Mouse (Mus musculus) testis, adult 2 months (tissue): ENCODE data around the gene Sik2. TPM values are rescaled to one million over a fixed set of nuclear protein-coding genes. Genes with fewer than 3 reads are reported as not detected.

ENCODE experiments used
- H3K27ac ChIP-seq: fragments of 200-500 bp; 2 replicates; pipeline ENCODE4 v1.5.1; 2012; ENCODE audit warnings: low read depth, low read length; ENCODE audit not compliant: control insufficient read depth, insufficient read depth
- H3K27me3 ChIP-seq: fragments of 200-500 bp; 2 replicates; pipeline ENCODE4 v1.6.1; 2012; ENCODE audit warnings: mild to moderate bottlenecking, low read length, moderate library complexity; ENCODE audit not compliant: control insufficient read depth, insufficient read depth
- H3K36me3 ChIP-seq: fragments of 200-500 bp; 2 replicates; pipeline ENCODE4 v1.6.1; 2012; ENCODE audit warnings: mild to moderate bottlenecking, low read length; ENCODE audit not compliant: control insufficient read depth, insufficient read depth
- H3K4me1 ChIP-seq: fragments of 200-500 bp; 2 replicates; pipeline ENCODE4 v1.6.1; 2012; ENCODE audit warnings: low read length; ENCODE audit not compliant: control insufficient read depth, insufficient read depth
- H3K4me3 ChIP-seq: fragments of 200-500 bp; 2 replicates; pipeline ENCODE4 v1.5.1; 2012; ENCODE audit warnings: low read depth, mild to moderate bottlenecking, low read length, moderate library complexity, mixed read lengths; ENCODE audit not compliant: control insufficient read depth
- CTCF ChIP-seq: fragments of 200-500 bp; IDR thresholded peaks from 2 replicates; pipeline ENCODE4 v1.5.1; 2012; ENCODE audit warnings: low read depth, mild to moderate bottlenecking, inconsistent platforms, low read length, moderate library complexity; ENCODE audit not compliant: control insufficient read depth, insufficient read depth, insufficient replicate concordance
- POLR2A ChIP-seq: fragments of 200-500 bp; IDR thresholded peaks from 2 replicates; pipeline ENCODE4 v1.6.1; 2012; ENCODE audit warnings: low read depth, mild to moderate bottlenecking, inconsistent platforms, low read length, moderate library complexity; ENCODE audit not compliant: control insufficient read depth
- polyA plus RNA-seq: library from polyadenylated mRNA; depleted of rRNA; stranded (reverse); fragments of >200 nt; gene quantifications from 2 replicates; pipeline ENCODE4 v1.2.3, GENCODE M21; 2012

The Sik2 gene
- polyA plus RNA-seq, 1 experiment: 25.7 TPM

GRCm38 (mm10) chr9:51032291-51032690 is 23.4 kb upstream of the Sik2 start:
- no peak for TF ChIP-seq POLR2A
- TF ChIP-seq CTCF: no peak
- H3K4me1 ChIP-seq: no peaks in the 10 kb centered on the region
- no peak overlapping the region for H3K4me3 ChIP-seq
- no peak overlapping the region for H3K27ac ChIP-seq
- H3K36me3 ChIP-seq: no peaks in the 10 kb centered on the region
- H3K27me3 ChIP-seq: no peaks in the 10 kb centered on the region

GRCm38 (mm10) chr9:51031603-51032002 is 22.7 kb upstream of the Sik2 start:
- TF ChIP-seq CTCF: no peak
- TF ChIP-seq POLR2A: no peak
- no peak overlapping the region for H3K27ac ChIP-seq
- no peaks in the 10 kb centered on the region for H3K27me3 ChIP-seq
- H3K36me3 ChIP-seq: no peaks in the 10 kb centered on the region
- H3K4me3 ChIP-seq: no peak overlapping the region
- no peaks in the 10 kb centered on the region for H3K4me1 ChIP-seq

- Histone ChIP-seq H3K4me1 (no peaks in the 10 kb centered on the region), H3K27ac (no peak overlapping the region), H3K4me3 (no peak overlapping the region), H3K27me3 (no peaks in the 10 kb centered on the region), H3K36me3 (no peaks in the 10 kb centered on the region)
- no peak for TF ChIP-seq CTCF
- no peak for TF ChIP-seq POLR2A
These were observed 21.3 kb upstream of the Sik2 start for GRCm38 (mm10) chr9:51030147-51030546.

- Histone ChIP-seq H3K36me3 (no peaks in the 10 kb centered on the region), H3K27ac (no peak overlapping the region), H3K27me3 (no peaks in the 10 kb centered on the region), H3K4me3 (no peak overlapping the region), H3K4me1 (no peaks in the 10 kb centered on the region)
- TF ChIP-seq CTCF: no peak
- no peak for TF ChIP-seq POLR2A
These were observed 18.1 kb upstream of the Sik2 start for GRCm38 (mm10) chr9:51026952-51027351.

- Histone ChIP-seq H3K27ac (no peak overlapping the region), H3K27me3 (no peaks in the 10 kb centered on the region), H3K4me1 (no peaks in the 10 kb centered on the region), H3K36me3 (no peaks in the 10 kb centered on the region), H3K4me3 (no peak overlapping the region)
- TF ChIP-seq POLR2A (no peak), CTCF (no peak)
These were observed 12.4 kb upstream of the Sik2 start for GRCm38 (mm10) chr9:51021123-51021795.

- H3K4me3 ChIP-seq: no peak overlapping the region
- no peaks in the 10 kb centered on the region for H3K27me3 ChIP-seq
- H3K27ac ChIP-seq: no peak overlapping the region
- TF ChIP-seq CTCF (no peak), POLR2A (no peak)
- H3K36me3 ChIP-seq: no peaks in the 10 kb centered on the region
- H3K4me1 ChIP-seq: no peaks in the 10 kb centered on the region
These were observed 11.5 kb upstream of the Sik2 start for GRCm38 (mm10) chr9:51020351-51020750.

GRCm38 (mm10) chr9:51019670-51020069 is 10.8 kb upstream of the Sik2 start:
- H3K36me3 ChIP-seq: no peaks in the 10 kb centered on the region
- H3K4me3 ChIP-seq: no peak overlapping the region
- H3K4me1 ChIP-seq: no peaks in the 10 kb centered on the region
- no peak overlapping the region for H3K27ac ChIP-seq
- H3K27me3 ChIP-seq: no peaks in the 10 kb centered on the region
- TF ChIP-seq POLR2A (no peak), CTCF (no peak)
